Mouse (Mus musculus) thymus, adult 2 months (tissue): Measurements from ENCODE around the gene Bdkrb1. TPM values are rescaled to one million over a fixed set of nuclear protein-coding genes. Genes with fewer than 3 reads are reported as not detected.

Experiments
- DNase-seq: peaks from one replicate; pipeline ENCODE4 v3.0.0; 2021
- H3K27ac ChIP-seq: fragments of 200-500 bp; 2 replicates; pipeline ENCODE4 v1.5.1; 2012; ENCODE audit warnings: low read length, control low read depth; ENCODE audit not compliant: control insufficient read depth, insufficient read depth
- H3K27me3 ChIP-seq: fragments of 200-500 bp; 2 replicates; pipeline ENCODE4 v1.6.1; 2012; ENCODE audit warnings: mild to moderate bottlenecking, low read length, moderate library complexity, mixed read lengths; ENCODE audit not compliant: control insufficient read depth, insufficient read depth
- H3K36me3 ChIP-seq: fragments of 200-500 bp; 2 replicates; pipeline ENCODE4 v1.6.1; 2012; ENCODE audit warnings: mild to moderate bottlenecking, low read length, moderate library complexity; ENCODE audit not compliant: control insufficient read depth, insufficient read depth
- H3K4me1 ChIP-seq: fragments of 200-500 bp; replicated peaks from 2 replicates; pipeline ENCODE4 v1.6.1; 2012; ENCODE audit warnings: low read length; ENCODE audit not compliant: control insufficient read depth, insufficient read depth
- H3K4me3 ChIP-seq: fragments of 200-500 bp; 2 replicates; pipeline ENCODE4 v1.5.1; 2012; ENCODE audit warnings: mild to moderate bottlenecking, low read length, control low read depth, moderate library complexity; ENCODE audit not compliant: control insufficient read depth, insufficient read depth
- CTCF ChIP-seq: fragments of 200-500 bp; IDR thresholded peaks from 2 replicates; pipeline ENCODE4 v1.5.1; 2012; ENCODE audit warnings: mild to moderate bottlenecking, control low read depth, low read length, moderate library complexity, borderline replicate concordance; ENCODE audit not compliant: control insufficient read depth, poor library complexity, insufficient read depth; ENCODE audit errors: extremely low read depth
- POLR2A ChIP-seq: fragments of 200-500 bp; IDR thresholded peaks from 2 replicates; pipeline ENCODE4 v1.6.1; 2012; ENCODE audit warnings: mild to moderate bottlenecking, low read length, control low read depth, moderate library complexity; ENCODE audit not compliant: control insufficient read depth, poor library complexity, insufficient read depth; ENCODE audit errors: extremely low read depth
- WGBS: fragments of 180-500 bp; shearing (Covaris S2); methylation state at CpG from one replicate; pipeline ENCODE4 v1.1.7; 2018; 5-methylcytosine and 5-hydroxymethylcytosine counted together
- polyA plus RNA-seq: library from polyadenylated mRNA; depleted of rRNA; stranded (reverse); fragments of >200 nt; gene quantifications from 2 replicates; pipeline ENCODE4 v1.2.3, GENCODE M21; 2012

Bdkrb1 gene
- polyA plus RNA-seq, 1 experiment = 2.3 TPM

DNA sequence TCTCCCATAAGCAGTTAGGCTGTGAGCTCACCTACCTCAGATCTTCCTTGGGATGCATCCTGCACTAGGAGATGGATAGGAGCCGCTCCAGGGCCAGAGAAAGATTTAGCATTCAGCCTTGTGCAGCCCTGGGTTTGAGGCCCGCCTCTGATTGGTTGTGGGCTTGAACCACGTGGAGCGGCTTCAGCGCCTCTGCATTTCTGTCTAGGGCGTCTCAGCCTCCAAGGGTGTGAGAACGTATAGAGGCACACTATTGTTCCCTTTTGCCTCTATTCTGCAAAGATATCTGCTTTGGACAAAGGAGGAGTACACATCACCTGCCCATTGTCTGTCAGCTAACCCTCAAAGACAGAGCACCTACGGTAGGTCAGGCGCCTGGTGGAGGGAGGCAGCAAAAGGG is 20.4 kb upstream of the Bdkrb1 start:
- no peak overlapping the region for H3K27ac ChIP-seq

DNA sequence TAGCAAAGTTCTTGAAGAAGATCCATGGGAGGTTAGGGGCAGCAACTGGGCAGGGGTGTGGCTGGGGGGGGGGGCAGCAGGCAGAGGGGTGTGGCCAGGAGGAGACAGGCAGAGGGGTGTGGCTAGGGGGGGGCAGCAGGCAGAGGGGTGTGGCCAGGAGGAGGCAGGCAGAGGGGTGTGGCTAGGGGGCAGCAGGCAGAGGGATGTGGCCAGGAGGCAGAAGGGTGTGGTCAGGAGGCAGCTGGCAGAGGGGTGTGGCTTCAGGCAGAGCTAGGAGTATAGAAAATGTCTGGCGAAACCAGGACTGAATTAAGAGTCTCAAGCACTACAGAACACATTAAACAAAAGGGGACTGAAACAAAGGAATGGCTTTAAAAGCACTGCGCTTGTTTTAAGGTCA is 19.4 kb upstream of the Bdkrb1 start:
- Histone ChIP-seq H3K36me3 (no peaks in the 10 kb centered on the region), H3K4me1 (no peaks in the 10 kb centered on the region), H3K4me3 (no peak overlapping the region), H3K27ac (no peak overlapping the region), H3K27me3 (no peaks in the 10 kb centered on the region)
- no peak for TF ChIP-seq POLR2A
- TF ChIP-seq CTCF = no peak
- 18% methylated on average over 2 of the region's 2 CpGs for WGBS
- DNase-seq = no peak

More for the DNA sequence above, 20.4 kb upstream of the Bdkrb1 start:
- Histone ChIP-seq H3K27me3 (no peaks in the 10 kb centered on the region), H3K36me3 (no peaks in the 10 kb centered on the region), H3K4me3 (no peak overlapping the region), H3K4me1 (no peaks in the 10 kb centered on the region)
- WGBS = 70% methylated on average over 9 of the region's 9 CpGs
- DNase-seq = no peak
- TF ChIP-seq POLR2A (no peak), CTCF (no peak)

DNA sequence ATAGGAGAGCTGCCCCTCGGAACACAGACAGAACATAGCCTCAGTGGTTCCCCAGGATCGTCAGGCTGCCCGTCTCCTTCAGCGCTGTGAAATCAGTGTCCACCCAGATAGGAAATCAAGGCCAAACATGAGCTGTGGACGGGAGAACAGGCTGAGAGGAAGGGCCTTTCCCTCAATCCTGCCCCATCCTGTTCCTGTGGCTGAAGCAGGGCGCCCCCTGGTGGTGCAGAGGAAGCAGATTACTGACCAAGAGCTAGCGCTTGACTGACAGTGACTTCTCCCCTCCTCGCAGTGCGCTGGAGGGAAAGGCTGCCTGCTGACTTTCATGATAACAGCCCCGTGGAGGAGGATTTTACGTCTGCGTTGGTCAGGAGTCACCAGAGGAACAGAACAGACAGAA is 18.0 kb upstream of the Bdkrb1 start:
- H3K4me3 ChIP-seq = no peak overlapping the region
- H3K4me1 ChIP-seq = no peaks in the 10 kb centered on the region
- WGBS = 27% methylated on average over 12 of the region's 12 CpGs
- H3K27me3 ChIP-seq = no peaks in the 10 kb centered on the region
- no peak overlapping the region for H3K27ac ChIP-seq
- no peaks in the 10 kb centered on the region for H3K36me3 ChIP-seq
- TF ChIP-seq POLR2A (no peak), CTCF (peak; percentile 82)
- DNase-seq = peak; percentile 37

DNA sequence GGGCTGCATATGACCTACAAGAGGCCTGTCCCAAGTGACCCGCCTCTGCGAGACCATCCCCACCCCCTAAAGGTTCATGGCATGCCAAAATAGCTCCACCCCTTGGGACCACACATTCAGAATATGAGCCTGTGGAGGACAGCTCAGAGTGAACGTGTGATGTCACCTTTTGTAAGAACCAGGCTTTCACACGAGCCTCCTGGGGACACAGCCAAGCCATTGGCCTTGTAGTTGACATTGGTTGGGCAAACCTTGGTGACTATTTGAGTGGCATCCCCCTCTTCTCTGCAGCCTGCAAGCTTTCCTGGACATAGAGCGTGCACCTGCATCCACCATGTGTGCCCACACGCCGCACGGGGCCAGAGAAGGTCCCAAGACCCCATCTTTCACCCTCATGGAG is 15.4 kb upstream of the Bdkrb1 start:
- Histone ChIP-seq H3K27me3 (no peaks in the 10 kb centered on the region), H3K36me3 (no peaks in the 10 kb centered on the region), H3K27ac (no peak overlapping the region), H3K4me3 (no peak overlapping the region), H3K4me1 (no peaks in the 10 kb centered on the region)
- no peak for DNase-seq
- no peak for TF ChIP-seq POLR2A
- no peak for TF ChIP-seq CTCF
- WGBS = 86% methylated on average over 8 of the region's 8 CpGs

DNA sequence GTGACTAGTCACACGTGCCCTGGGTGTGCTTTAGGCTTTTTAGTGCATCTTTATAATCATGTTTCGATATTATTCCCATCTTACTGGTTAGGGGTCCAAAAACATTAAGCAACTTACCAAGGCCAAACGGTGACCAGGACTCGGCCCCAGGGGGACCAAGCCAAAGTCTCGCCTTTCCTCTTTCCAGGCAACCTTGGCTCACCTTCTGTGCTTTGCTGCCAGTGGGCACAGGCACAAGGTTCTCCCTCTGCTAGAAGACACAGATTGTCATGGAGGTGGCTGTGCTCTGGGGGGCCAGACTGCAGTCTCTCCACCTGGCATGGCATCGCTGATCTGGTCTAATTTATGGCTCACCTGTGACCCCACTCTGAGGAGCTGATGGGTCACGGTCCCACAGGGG is 12.1 kb upstream of the Bdkrb1 start:
- no peak for DNase-seq
- Histone ChIP-seq H3K27ac (no peak overlapping the region), H3K27me3 (no peaks in the 10 kb centered on the region), H3K4me3 (no peak overlapping the region), H3K4me1 (no peaks in the 10 kb centered on the region), H3K36me3 (no peaks in the 10 kb centered on the region)
- TF ChIP-seq CTCF (no peak), POLR2A (no peak)
- WGBS = 92% methylated on average over 7 of the region's 7 CpGs

DNA sequence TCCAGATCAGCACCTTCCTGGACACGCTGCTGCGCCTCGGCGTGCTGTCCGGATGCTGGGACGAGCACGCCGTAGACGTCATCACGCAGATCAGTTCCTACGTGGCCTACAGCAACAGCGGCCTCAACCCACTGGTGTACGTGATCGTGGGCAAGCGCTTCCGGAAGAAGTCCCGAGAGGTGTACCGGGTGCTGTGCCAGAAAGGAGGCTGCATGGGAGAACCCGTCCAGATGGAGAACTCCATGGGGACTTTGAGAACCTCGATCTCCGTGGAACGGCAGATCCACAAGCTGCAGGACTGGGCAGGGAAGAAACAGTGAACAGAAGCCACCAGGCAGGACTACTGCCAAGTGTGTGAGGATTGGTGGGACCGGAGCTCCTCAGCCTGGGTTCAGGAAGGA is 10.5 kb upstream of the Bdkrb1 start:
- Histone ChIP-seq H3K27ac (no peak overlapping the region), H3K4me1 (no peaks in the 10 kb centered on the region), H3K36me3 (no peaks in the 10 kb centered on the region), H3K27me3 (no peaks in the 10 kb centered on the region), H3K4me3 (no peak overlapping the region)
- DNase-seq = no peak
- WGBS = 93% methylated on average over 23 of the region's 23 CpGs
- TF ChIP-seq POLR2A (no peak), CTCF (no peak)

DNA sequence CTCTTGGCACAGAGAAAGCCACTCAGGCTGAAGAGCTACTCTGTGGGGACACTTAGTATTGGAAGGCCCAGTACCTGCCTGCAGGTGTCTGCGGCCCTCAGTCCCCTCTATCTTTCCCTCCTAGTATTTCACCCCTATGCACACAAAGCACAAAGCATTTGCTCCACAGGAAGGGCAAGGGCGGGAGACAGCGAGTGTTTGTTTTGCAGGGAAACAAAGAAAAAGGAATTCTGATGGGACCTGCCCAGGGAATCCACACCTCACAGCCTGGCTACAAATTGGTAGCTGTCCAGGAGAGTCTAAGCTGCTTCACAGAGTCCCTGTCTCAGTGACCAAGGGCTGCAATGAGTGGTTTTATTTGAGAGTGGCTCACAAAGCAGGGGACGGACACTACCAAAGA is 9.4 kb upstream of the Bdkrb1 start:
- H3K27me3 ChIP-seq = no peaks in the 10 kb centered on the region
- no peak overlapping the region for H3K4me3 ChIP-seq
- H3K4me1 ChIP-seq = no peaks in the 10 kb centered on the region
- 84% methylated on average over 4 of the region's 4 CpGs for WGBS
- H3K27ac ChIP-seq = no peak overlapping the region
- no peak for DNase-seq
- no peaks in the 10 kb centered on the region for H3K36me3 ChIP-seq
- TF ChIP-seq POLR2A (no peak), CTCF (no peak)
